Mouse (Mus musculus): ENCODE data around the gene Fhl2. TPM values are rescaled to one million over a fixed set of nuclear protein-coding genes. Genes with fewer than 3 reads are reported as not detected.

Gene Fhl2
- polyA plus RNA-seq, 1 experiment: 56.9 TPM

- peaks cover 32% of the 10 kb centered on the region; the same call in 1 of the 2 replicates for H3K4me1 ChIP-seq (ENCODE audit: control insufficient read depth, insufficient read depth, insufficient read length, low read length)
- TF ChIP-seq POLR2A (IDR thresholded peaks at IDR 0.05; ENCODE audit: low read depth, low read length): no peak
- TF ChIP-seq CTCF (IDR thresholded peaks at IDR 0.05; ENCODE audit: extremely low read depth, insufficient read length, insufficient replicate concordance, low read depth, low read length): no peak
- WGBS: 27% methylated on average over 5 of the region's 5 CpGs
- H3K27ac ChIP-seq (ENCODE audit: insufficient read depth, low read depth, low read length): peak overlapping the region; percentile 89
- H3K36me3 ChIP-seq (ENCODE audit: control insufficient read depth, insufficient read depth, low read length): peaks cover 7% of the 10 kb centered on the region
- no peaks in the 10 kb centered on the region for H3K27me3 ChIP-seq (ENCODE audit: control insufficient read depth, insufficient read depth, low read length)
- H3K4me3 ChIP-seq (ENCODE audit: low read depth, low read length): no peak overlapping the region
These were observed 43.2 kb downstream of the Fhl2 start for GRCm38 (mm10) chr1:43153538-43153937.

GRCm38 (mm10) chr1:43152626-43153025 lies 44.2 kb downstream of the Fhl2 start:
- Histone ChIP-seq H3K27ac (ENCODE audit: insufficient read depth, low read depth, low read length) (peak overlapping the region; percentile 99), H3K4me1 (ENCODE audit: control insufficient read depth, insufficient read depth, insufficient read length, low read length) (peaks cover 28% of the 10 kb centered on the region; the same call in 1 of the 2 replicates), H3K36me3 (ENCODE audit: control insufficient read depth, insufficient read depth, low read length) (peaks cover 7% of the 10 kb centered on the region), H3K27me3 (ENCODE audit: control insufficient read depth, insufficient read depth, low read length) (no peaks in the 10 kb centered on the region), H3K4me3 (ENCODE audit: low read depth, low read length) (no peak overlapping the region)
- 35% methylated on average over 4 of the region's 4 CpGs for WGBS
- TF ChIP-seq CTCF (IDR thresholded peaks at IDR 0.05; ENCODE audit: extremely low read depth, insufficient read length, insufficient replicate concordance, low read depth, low read length) (no peak), POLR2A (IDR thresholded peaks at IDR 0.05; ENCODE audit: low read depth, low read length) (no peak)

- TF ChIP-seq POLR2A (IDR thresholded peaks at IDR 0.05; ENCODE audit: low read depth, low read length) (no peak), CTCF (IDR thresholded peaks at IDR 0.05; ENCODE audit: extremely low read depth, insufficient read length, insufficient replicate concordance, low read depth, low read length) (no peak)
- peaks cover 40% of the 10 kb centered on the region; the same call in 1 of the 2 replicates for H3K4me1 ChIP-seq (ENCODE audit: control insufficient read depth, insufficient read depth, insufficient read length, low read length)
- 55% methylated on average over 3 of the region's 3 CpGs for WGBS
These were observed 46.6 kb downstream of the Fhl2 start for GRCm38 (mm10) chr1:43150225-43150624.

GRCm38 (mm10) chr1:43147474-43147873 lies 49.3 kb downstream of the Fhl2 start:
- WGBS: 21% methylated on average over 2 of the region's 2 CpGs
- TF ChIP-seq CTCF (IDR thresholded peaks at IDR 0.05; ENCODE audit: extremely low read depth, insufficient read length, insufficient replicate concordance, low read depth, low read length): no peak
- TF ChIP-seq POLR2A (IDR thresholded peaks at IDR 0.05; ENCODE audit: low read depth, low read length): no peak

More at GRCm38 (mm10) chr1:43150225-43150624, 46.6 kb downstream of the Fhl2 start:
- no peaks in the 10 kb centered on the region for H3K27me3 ChIP-seq (ENCODE audit: control insufficient read depth, insufficient read depth, low read length)
- H3K4me3 ChIP-seq (ENCODE audit: low read depth, low read length): no peak overlapping the region
- H3K36me3 ChIP-seq (ENCODE audit: control insufficient read depth, insufficient read depth, low read length): peaks cover 9% of the 10 kb centered on the region
- 0 out of 2 replicates have a peak overlapping the region, but pooled peaks have one; percentile 79 for H3K27ac ChIP-seq (ENCODE audit: insufficient read depth, low read depth, low read length)

GRCm38 (mm10) chr1:43145388-43145787 lies 51.4 kb downstream of the Fhl2 start:
- WGBS: 27% methylated on average over 6 of the region's 6 CpGs
- Histone ChIP-seq H3K27me3 (ENCODE audit: control insufficient read depth, insufficient read depth, low read length) (no peaks in the 10 kb centered on the region), H3K36me3 (ENCODE audit: control insufficient read depth, insufficient read depth, low read length) (peaks cover 15% of the 10 kb centered on the region), H3K4me3 (ENCODE audit: low read depth, low read length) (peak overlapping the region; percentile 11; the same call in 1 of the 2 replicates), H3K4me1 (ENCODE audit: control insufficient read depth, insufficient read depth, insufficient read length, low read length) (peaks cover 19% of the 10 kb centered on the region; the same call in 1 of the 2 replicates), H3K27ac (ENCODE audit: insufficient read depth, low read depth, low read length) (peak overlapping the region; percentile 70)
- TF ChIP-seq CTCF (IDR thresholded peaks at IDR 0.05; ENCODE audit: extremely low read depth, insufficient read length, insufficient replicate concordance, low read depth, low read length): no peak
- peak; percentile 62 for TF ChIP-seq POLR2A (IDR thresholded peaks at IDR 0.05; ENCODE audit: low read depth, low read length)

More at GRCm38 (mm10) chr1:43147474-43147873, 49.3 kb downstream of the Fhl2 start:
- Histone ChIP-seq H3K36me3 (ENCODE audit: control insufficient read depth, insufficient read depth, low read length) (peaks cover 15% of the 10 kb centered on the region), H3K4me1 (ENCODE audit: control insufficient read depth, insufficient read depth, insufficient read length, low read length) (peaks cover 28% of the 10 kb centered on the region; the same call in 1 of the 2 replicates), H3K27ac (ENCODE audit: insufficient read depth, low read depth, low read length) (peak overlapping the region; percentile 12; the same call in 1 of the 2 replicates), H3K27me3 (ENCODE audit: control insufficient read depth, insufficient read depth, low read length) (no peaks in the 10 kb centered on the region), H3K4me3 (ENCODE audit: low read depth, low read length) (no peak overlapping the region)

- Histone ChIP-seq H3K27ac (ENCODE audit: insufficient read depth, low read depth, low read length) (peak overlapping the region; percentile 37; the same call in 1 of the 2 replicates), H3K4me1 (ENCODE audit: control insufficient read depth, insufficient read depth, insufficient read length, low read length) (peaks cover 19% of the 10 kb centered on the region; the same call in 1 of the 2 replicates), H3K36me3 (ENCODE audit: control insufficient read depth, insufficient read depth, low read length) (peaks cover 16% of the 10 kb centered on the region), H3K4me3 (ENCODE audit: low read depth, low read length) (no peak overlapping the region), H3K27me3 (ENCODE audit: control insufficient read depth, insufficient read depth, low read length) (no peaks in the 10 kb centered on the region)
- 88% methylated on average over 8 of the region's 8 CpGs for WGBS
- no peak for TF ChIP-seq POLR2A (IDR thresholded peaks at IDR 0.05; ENCODE audit: low read depth, low read length)
These were observed 52.4 kb downstream of the Fhl2 start for GRCm38 (mm10) chr1:43144338-43144906.

- Histone ChIP-seq H3K4me1 (ENCODE audit: control insufficient read depth, insufficient read depth, insufficient read length, low read length) (peaks cover 19% of the 10 kb centered on the region; the same call in 1 of the 2 replicates), H3K27me3 (ENCODE audit: control insufficient read depth, insufficient read depth, low read length) (no peaks in the 10 kb centered on the region), H3K27ac (ENCODE audit: insufficient read depth, low read depth, low read length) (peak overlapping the region; percentile 29; the same call in 1 of the 2 replicates), H3K36me3 (ENCODE audit: control insufficient read depth, insufficient read depth, low read length) (peaks cover 16% of the 10 kb centered on the region), H3K4me3 (ENCODE audit: low read depth, low read length) (no peak overlapping the region)
- TF ChIP-seq CTCF (IDR thresholded peaks at IDR 0.05; ENCODE audit: extremely low read depth, insufficient read length, insufficient replicate concordance, low read depth, low read length) (no peak), POLR2A (IDR thresholded peaks at IDR 0.05; ENCODE audit: low read depth, low read length) (no peak)
- 82% methylated on average over 4 of the region's 4 CpGs for WGBS
These were observed 53.0 kb downstream of the Fhl2 start for GRCm38 (mm10) chr1:43143791-43144190.

Data from small intestine, adult 2 months (tissue).